Mouse (Mus musculus): ENCODE measurements around the gene Mlph.

DNA sequence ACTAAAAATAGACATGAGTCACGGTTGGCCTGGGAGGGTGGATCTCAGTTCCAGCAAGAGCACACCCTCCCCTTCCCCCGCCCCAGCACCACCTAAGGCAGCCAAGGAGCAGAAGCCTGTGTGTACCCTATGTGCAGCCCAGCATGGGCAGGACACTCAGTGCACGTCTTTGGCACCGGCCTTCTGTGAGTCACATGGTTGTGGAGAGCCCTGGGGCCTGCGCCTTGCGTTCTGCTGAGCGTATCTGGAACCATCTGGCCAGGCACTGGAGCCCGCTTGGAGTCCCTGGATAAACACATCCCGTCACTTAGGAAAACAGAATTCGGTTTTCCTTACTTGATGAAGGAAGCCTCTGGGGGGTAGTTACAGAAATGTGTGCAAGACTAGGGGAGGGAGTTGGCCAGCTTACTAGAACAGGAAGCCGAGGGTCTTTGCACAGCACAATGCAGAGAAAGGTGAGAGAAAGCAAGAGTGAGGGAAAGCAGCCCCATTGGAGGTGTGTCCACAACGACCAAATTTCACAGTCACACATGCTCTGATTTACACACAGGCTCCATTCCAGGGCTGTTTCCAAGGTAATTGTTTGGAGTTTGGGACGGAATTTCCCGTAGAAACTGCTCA is 18.0 kb upstream of the Mlph start:
- no peak for TF ChIP-seq POLR2A (IDR thresholded peaks at IDR 0.05; ENCODE audit: control insufficient read depth in 1 of 2, insufficient read depth in 1 of 2, low read depth in 1 of 2, low read length in 2 of 2, poor library complexity in 1 of 2)
- no peak for TF ChIP-seq CTCF (IDR thresholded peaks at IDR 0.05 in 2 of 3, conservative IDR thresholded peaks at IDR 0.05 in 1 of 3; ENCODE audit: control insufficient read depth in 1 of 3, insufficient read depth in 1 of 3, low read depth in 2 of 3, low read length in 3 of 3, poor library complexity in 1 of 3, severe bottlenecking in 1 of 3)
- no peak for TF ChIP-seq GATA1 (IDR thresholded peaks at IDR 0.05; ENCODE audit: low read depth, low read length)
- no peak for TF ChIP-seq ELF1 (IDR thresholded peaks at IDR 0.05; ENCODE audit: low read depth, low read length)
- TF ChIP-seq EP300 (IDR thresholded peaks at IDR 0.05; ENCODE audit: low read depth in 1 of 2, low read length in 2 of 2): no peak
- no peak for TF ChIP-seq ZKSCAN1 (IDR thresholded peaks at IDR 0.05; ENCODE audit: low read depth, low read length)
- no peak for TF ChIP-seq MYB (IDR thresholded peaks at IDR 0.05; ENCODE audit: low read depth, low read length)
- TF ChIP-seq MAX (IDR thresholded peaks at IDR 0.05; ENCODE audit: low read length): no peak
- TF ChIP-seq ZC3H11A (IDR thresholded peaks at IDR 0.05; ENCODE audit: low read depth, low read length): no peak
- no peak for TF ChIP-seq RAD21 (IDR thresholded peaks at IDR 0.05; ENCODE audit: low read depth, low read length)
- TF ChIP-seq NRF1 (IDR thresholded peaks at IDR 0.05; ENCODE audit: insufficient read depth, low read depth, low read length, poor library complexity, severe bottlenecking): no peak

All from MEL (cell line).